Mouse (Mus musculus): ENCODE data around the gene Gm36176. TPM values are rescaled to one million over a fixed set of nuclear protein-coding genes. Genes with fewer than 3 reads are reported as not detected.
A peak's percentile ranks its signal among the peaks of the same experiment; 100 is the strongest.

The Gm36176 gene
- polyA plus RNA-seq, 1 experiment from 2014 or later: not detected

GRCm38 (mm10) chr10:77839006-77839405 is 7.6 kb upstream of the Gm36176 start:
- H3K4me1 ChIP-seq: no peaks in the 10 kb centered on the region
- no peak overlapping the region for H3K9ac ChIP-seq
- 77% methylated on average over 6 of the region's 6 CpGs for WGBS
- ATAC-seq (ENCODE audit: low FRiP score): no peak
- peaks cover 16% of the 10 kb centered on the region for H3K9me3 ChIP-seq (replicated peaks)
- H3K4me3 ChIP-seq: no peak overlapping the region
- H3K36me3 ChIP-seq: no peaks in the 10 kb centered on the region
- no peaks in the 10 kb centered on the region for H3K27me3 ChIP-seq
- H3K4me2 ChIP-seq (replicated peaks): no peak overlapping the region
- no peak overlapping the region for H3K27ac ChIP-seq

DNA sequence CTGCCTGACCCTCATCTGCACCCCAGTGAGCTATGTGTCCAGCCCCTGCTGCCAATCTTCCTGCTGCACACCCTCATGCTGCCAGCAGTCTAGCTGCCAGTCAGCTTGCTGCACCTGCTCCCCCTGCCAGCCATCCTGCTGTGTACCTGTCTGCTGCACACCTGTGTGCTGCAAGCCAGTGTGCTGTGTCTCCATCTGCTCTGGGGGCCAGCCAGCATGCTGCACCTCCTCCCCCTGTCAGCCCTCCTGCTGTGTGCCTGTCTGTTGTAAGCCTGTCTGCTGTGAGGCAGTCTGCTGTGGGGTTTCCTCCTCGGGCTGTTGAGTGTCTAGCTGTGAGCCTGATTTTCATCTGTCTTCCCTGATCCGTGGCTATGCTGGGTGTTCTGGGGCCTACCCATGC is 358 bp downstream of the Gm36176 start:
- Histone ChIP-seq H3K27ac (no peak overlapping the region), H3K4me2 (replicated peaks) (no peak overlapping the region), H3K9ac (no peak overlapping the region), H3K36me3 (no peaks in the 10 kb centered on the region), H3K9me3 (replicated peaks) (peaks cover 25% of the 10 kb centered on the region), H3K4me3 (no peak overlapping the region), H3K4me1 (no peaks in the 10 kb centered on the region), H3K27me3 (0 out of 2 replicates have a peak, but pooled peaks cover 3% of the 10 kb centered on the region)
- 15% methylated on average over 2 of the region's 2 CpGs for WGBS
- no peak for ATAC-seq (ENCODE audit: low FRiP score)

DNA sequence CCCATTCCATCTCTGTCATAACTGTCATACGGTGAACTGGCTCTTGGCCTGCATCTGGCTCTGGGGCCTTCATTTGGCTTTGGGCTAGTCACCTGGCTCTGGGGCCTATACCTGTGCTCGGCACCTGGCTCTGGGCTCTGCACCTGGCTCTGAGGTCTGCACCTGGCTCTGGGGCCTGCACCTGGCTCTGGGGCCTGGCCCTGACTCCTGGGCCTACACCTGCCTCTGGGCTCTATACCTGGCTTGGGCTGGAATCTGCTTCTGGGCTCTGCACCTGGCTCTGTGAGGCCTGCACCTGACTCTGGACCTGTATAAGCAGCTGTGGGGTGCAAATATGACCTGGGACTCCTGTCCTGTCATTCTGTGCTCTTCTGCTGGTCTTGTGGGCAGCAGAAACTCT is 935 bp downstream of the Gm36176 start:
- H3K4me3 ChIP-seq: no peak overlapping the region
- H3K9ac ChIP-seq: no peak overlapping the region
- H3K4me1 ChIP-seq: no peaks in the 10 kb centered on the region
- 88% methylated on average over 2 of the region's 2 CpGs for WGBS
- peaks cover 25% of the 10 kb centered on the region for H3K9me3 ChIP-seq (replicated peaks)
- H3K4me2 ChIP-seq (replicated peaks): no peak overlapping the region
- no peak for ATAC-seq (ENCODE audit: low FRiP score)
- no peak overlapping the region for H3K27ac ChIP-seq
- H3K27me3 ChIP-seq: 0 out of 2 replicates have a peak, but pooled peaks cover 3% of the 10 kb centered on the region
- no peaks in the 10 kb centered on the region for H3K36me3 ChIP-seq

GRCm38 (mm10) chr10:77852559-77852958 is 6.0 kb downstream of the Gm36176 start, which contains the start of gene Gm10318:
Gm10318 (plus strand) TSS chr10:77852859.
- H3K27ac ChIP-seq: peak within 1 kb of the TSS; percentile 23; the same call in 1 of the 2 replicates

DNA sequence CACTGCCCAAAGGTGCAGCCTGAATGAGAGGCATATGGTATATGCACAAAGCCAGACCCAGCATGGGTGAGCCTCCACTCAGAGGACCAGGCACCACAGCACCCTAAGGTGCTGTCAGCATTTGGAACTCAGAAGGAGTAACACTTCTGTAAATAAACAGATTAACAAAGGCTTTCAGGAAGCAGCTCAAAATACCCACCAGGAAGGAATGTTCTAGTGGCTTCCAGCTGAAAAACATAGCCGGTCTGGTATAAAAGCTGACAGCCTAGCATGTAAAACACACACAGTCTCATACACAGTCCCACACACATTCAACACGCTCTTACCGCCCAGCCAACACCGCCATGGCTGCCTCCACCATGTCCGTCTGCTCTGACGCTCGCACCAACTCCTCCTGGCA is 15.1 kb downstream of the Gm36176 start, which contains the start of gene Gm3285:
Gene Gm3285, plus strand, starts transcription at position 301 of the 400 bp plus-strand sequence.
- no peak within 1 kb of the TSS for H3K4me3 ChIP-seq
- H3K9ac ChIP-seq: no peak within 1 kb of the TSS
- 43% methylated on average over 7 of the region's 7 CpGs for WGBS

More at GRCm38 (mm10) chr10:77852559-77852958, 6.0 kb downstream of the Gm36176 start, which contains the start of gene Gm10318:
- H3K4me2 ChIP-seq (replicated peaks): no peak within 1 kb of the TSS
- H3K9ac ChIP-seq: no peak within 1 kb of the TSS
- ATAC-seq (ENCODE audit: low FRiP score): no peak
- 0 out of 2 replicates have a peak, but pooled peaks cover 3% of the 10 kb centered on the region for H3K9me3 ChIP-seq (replicated peaks)
- H3K27me3 ChIP-seq: no peaks in the 10 kb centered on the region; the same call in 1 of the 2 replicates
- no peak within 1 kb of the TSS for H3K4me3 ChIP-seq
- no peaks in the 10 kb centered on the region for H3K36me3 ChIP-seq
- 64% methylated on average over 9 of the region's 9 CpGs for WGBS
- no peaks in the 10 kb centered on the region for H3K4me1 ChIP-seq

GRCm38 (mm10) chr10:77864067-77864761 is 17.6 kb downstream of the Gm36176 start:
- no peaks in the 10 kb centered on the region for H3K4me1 ChIP-seq
- no peaks in the 10 kb centered on the region for H3K27me3 ChIP-seq
- peak overlapping the region; percentile 37 for H3K4me2 ChIP-seq (replicated peaks)
- H3K4me3 ChIP-seq: peak overlapping the region; percentile 5; the same call in 1 of the 2 replicates
- H3K36me3 ChIP-seq: no peaks in the 10 kb centered on the region
- 40% methylated on average over 14 of the region's 14 CpGs for WGBS
- H3K27ac ChIP-seq: no peak overlapping the region
- H3K9ac ChIP-seq: no peak overlapping the region
- no peaks in the 10 kb centered on the region for H3K9me3 ChIP-seq (replicated peaks)
- peak; percentile 58 for ATAC-seq (ENCODE audit: low FRiP score)

More for the DNA sequence above, 15.1 kb downstream of the Gm36176 start, which contains the start of gene Gm3285:
- no peaks in the 10 kb centered on the region; the same call in 1 of the 2 replicates for H3K9me3 ChIP-seq (replicated peaks)
- no peaks in the 10 kb centered on the region for H3K4me1 ChIP-seq
- H3K27ac ChIP-seq: no peak within 1 kb of the TSS
- no peak within 1 kb of the TSS for H3K4me2 ChIP-seq (replicated peaks)
- ATAC-seq (ENCODE audit: low FRiP score): no peak
- no peaks in the 10 kb centered on the region for H3K36me3 ChIP-seq
- H3K27me3 ChIP-seq: no peaks in the 10 kb centered on the region

- H3K4me2 ChIP-seq (replicated peaks): peak overlapping the region; percentile 37
- no peak overlapping the region for H3K27ac ChIP-seq
- H3K4me3 ChIP-seq: peak overlapping the region; percentile 5; the same call in 1 of the 2 replicates
- H3K9ac ChIP-seq: no peak overlapping the region
- ATAC-seq (ENCODE audit: low FRiP score): no peak
- H3K36me3 ChIP-seq: no peaks in the 10 kb centered on the region
- H3K9me3 ChIP-seq (replicated peaks): no peaks in the 10 kb centered on the region
- no peaks in the 10 kb centered on the region for H3K27me3 ChIP-seq
- 34% methylated on average over 11 of the region's 11 CpGs for WGBS
- no peaks in the 10 kb centered on the region for H3K4me1 ChIP-seq
Measured at GRCm38 (mm10) chr10:77864762-77865143, 18.1 kb downstream of the Gm36176 start.

DNA sequence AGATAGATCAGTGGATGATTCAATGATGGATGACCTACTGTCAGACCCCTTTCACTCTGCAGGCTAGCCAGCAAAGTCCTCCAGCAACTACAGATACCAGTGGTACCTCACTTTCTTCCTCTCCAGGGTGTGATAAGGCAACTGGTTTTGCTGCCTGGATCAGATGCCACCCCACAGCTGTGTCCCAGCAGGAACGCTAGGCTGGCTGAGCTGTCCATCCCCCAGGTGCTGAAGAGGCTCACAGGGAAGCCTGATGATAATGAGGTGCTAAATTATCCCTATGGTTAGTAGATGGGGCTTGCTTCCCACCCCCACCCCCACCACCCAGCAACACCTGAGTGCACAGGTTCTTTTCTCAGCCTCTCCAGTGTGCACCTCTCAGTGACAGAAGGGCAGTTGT is 20.9 kb downstream of the Gm36176 start:
- Histone ChIP-seq H3K4me3 (no peak overlapping the region), H3K27ac (no peak overlapping the region), H3K36me3 (no peaks in the 10 kb centered on the region), H3K27me3 (no peaks in the 10 kb centered on the region), H3K9ac (no peak overlapping the region), H3K4me1 (no peaks in the 10 kb centered on the region), H3K9me3 (replicated peaks) (no peaks in the 10 kb centered on the region), H3K4me2 (replicated peaks) (no peak overlapping the region)
- no peak for ATAC-seq (ENCODE audit: low FRiP score)
- 33% methylated on average over 1 of the region's 1 CpGs for WGBS

- no peaks in the 10 kb centered on the region for H3K9me3 ChIP-seq (replicated peaks)
- H3K36me3 ChIP-seq: no peaks in the 10 kb centered on the region
- no peak for ATAC-seq (ENCODE audit: low FRiP score)
- no peaks in the 10 kb centered on the region for H3K27me3 ChIP-seq
- no peak overlapping the region for H3K27ac ChIP-seq
- WGBS: 92% methylated on average over 7 of the region's 7 CpGs
- no peaks in the 10 kb centered on the region for H3K4me1 ChIP-seq
- H3K9ac ChIP-seq: no peak overlapping the region
- H3K4me2 ChIP-seq (replicated peaks): no peak overlapping the region
- no peak overlapping the region for H3K4me3 ChIP-seq
Measured at GRCm38 (mm10) chr10:77869651-77870050, 23.0 kb downstream of the Gm36176 start.

DNA sequence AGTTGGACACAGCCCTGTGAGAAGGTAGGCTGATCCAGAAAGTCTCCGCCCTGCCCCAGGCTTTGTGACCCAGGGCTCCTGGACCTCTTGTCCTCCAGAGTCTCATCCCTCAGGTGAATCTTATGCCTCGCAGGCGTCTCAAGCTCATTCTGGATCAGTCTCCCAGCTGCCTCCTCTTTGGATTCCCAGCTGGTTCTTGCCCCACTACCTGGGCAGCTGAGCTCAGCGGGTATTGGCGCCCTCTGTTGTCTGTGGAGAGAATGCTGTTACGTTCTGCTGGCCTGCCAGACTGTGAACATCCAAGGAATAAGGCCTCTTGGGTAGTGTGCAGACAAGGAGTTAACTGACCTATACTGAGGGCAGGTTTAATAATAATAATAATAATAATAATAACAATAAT is 32.4 kb downstream of the Gm36176 start:
- H3K4me1 ChIP-seq: no peaks in the 10 kb centered on the region
- no peak overlapping the region for H3K4me2 ChIP-seq (replicated peaks)
- no peak for ATAC-seq (ENCODE audit: low FRiP score)
- H3K27me3 ChIP-seq: no peaks in the 10 kb centered on the region
- no peak overlapping the region for H3K27ac ChIP-seq
- no peaks in the 10 kb centered on the region for H3K9me3 ChIP-seq (replicated peaks)
- H3K4me3 ChIP-seq: no peak overlapping the region
- H3K36me3 ChIP-seq: no peaks in the 10 kb centered on the region
- H3K9ac ChIP-seq: no peak overlapping the region
- 65% methylated on average over 6 of the region's 6 CpGs for WGBS

- H3K4me3 ChIP-seq: no peak overlapping the region
- no peak overlapping the region for H3K4me2 ChIP-seq (replicated peaks)
- no peaks in the 10 kb centered on the region for H3K36me3 ChIP-seq
- no peak for ATAC-seq (ENCODE audit: low FRiP score)
- H3K27ac ChIP-seq: no peak overlapping the region
- 80% methylated on average over 3 of the region's 3 CpGs for WGBS
- H3K9ac ChIP-seq: no peak overlapping the region
- no peaks in the 10 kb centered on the region for H3K9me3 ChIP-seq (replicated peaks)
- no peaks in the 10 kb centered on the region for H3K4me1 ChIP-seq
- no peaks in the 10 kb centered on the region for H3K27me3 ChIP-seq
Measured at GRCm38 (mm10) chr10:77880305-77880704, 33.7 kb downstream of the Gm36176 start.

DNA sequence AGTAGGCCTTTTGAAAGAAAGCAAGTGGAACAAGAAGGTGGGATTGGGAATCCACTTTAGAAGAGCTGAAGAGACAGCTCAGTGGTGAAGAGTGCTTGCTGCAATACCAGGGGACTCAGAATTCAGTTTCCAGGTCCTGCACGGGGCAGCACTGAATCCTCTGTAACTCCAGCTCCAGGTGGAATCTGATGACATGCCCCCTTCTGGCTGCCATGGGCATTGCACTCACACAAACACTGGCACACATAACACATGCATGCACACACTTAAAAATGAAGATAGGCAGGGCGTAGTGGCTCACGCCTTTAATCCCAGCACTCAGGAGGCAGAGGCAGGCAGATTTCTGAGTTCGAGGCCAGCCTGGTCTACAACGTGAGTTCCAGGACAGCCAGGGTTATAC is 36.0 kb downstream of the Gm36176 start:
- H3K4me2 ChIP-seq (replicated peaks): no peak overlapping the region
- WGBS: 85% methylated on average over 5 of the region's 5 CpGs
- no peaks in the 10 kb centered on the region for H3K9me3 ChIP-seq (replicated peaks)
- H3K27me3 ChIP-seq: no peaks in the 10 kb centered on the region
- no peaks in the 10 kb centered on the region for H3K36me3 ChIP-seq
- ATAC-seq (ENCODE audit: low FRiP score): no peak
- no peak overlapping the region for H3K4me3 ChIP-seq
- H3K27ac ChIP-seq: no peak overlapping the region
- H3K9ac ChIP-seq: no peak overlapping the region
- H3K4me1 ChIP-seq: no peaks in the 10 kb centered on the region

Measured in hindbrain, embryonic 12.5 days (tissue).